Mouse (Mus musculus) intestine, embryonic 16.5 days (tissue): ENCODE results near the gene Ttll8. TPM values are rescaled to one million over a fixed set of nuclear protein-coding genes. Genes with fewer than 3 reads are reported as not detected.
A peak's percentile ranks its signal among the peaks of the same experiment; 100 is the strongest.

ENCODE experiments used
- ATAC-seq: fragments of 200-750 bp; cut with Nextera tagmentation; 2 replicates; pipeline ENCODE4 v1.8.0; 2017; ENCODE audit warnings: moderate TSS enrichment, moderate library complexity
- H3K27ac ChIP-seq: fragments of 300-500 bp; sonication (generic); 2 replicates; pipeline ENCODE4 v1.5.1; 2014; ENCODE audit warnings: mild to moderate bottlenecking, low read length
- H3K27me3 ChIP-seq: fragments of 300-500 bp; sonication (generic); replicated peaks from 2 replicates; pipeline ENCODE4 v1.6.1; 2014; ENCODE audit warnings: low read length, control low read depth, mixed read lengths; ENCODE audit not compliant: control insufficient read depth, insufficient read depth
- H3K36me3 ChIP-seq: fragments of 300-500 bp; sonication (generic); 2 replicates; pipeline ENCODE4 v1.6.1; 2014; ENCODE audit warnings: low read length, control low read depth; ENCODE audit not compliant: control insufficient read depth, insufficient read depth
- H3K4me1 ChIP-seq: fragments of 300-500 bp; sonication (generic); 2 replicates; pipeline ENCODE4 v1.6.1; 2014; ENCODE audit warnings: low read length, control low read depth, mixed read lengths; ENCODE audit not compliant: control insufficient read depth, insufficient read depth
- H3K4me2 ChIP-seq: fragments of 300-500 bp; sonication (generic); 2 replicates; pipeline ENCODE4 v1.6.1; 2014; ENCODE audit warnings: low read depth, low read length, control low read depth
- H3K4me3 ChIP-seq: fragments of 300-500 bp; sonication (generic); 2 replicates; pipeline ENCODE4 v1.5.1; 2014; ENCODE audit warnings: mild to moderate bottlenecking, low read length
- H3K9ac ChIP-seq: fragments of 300-500 bp; sonication (generic); 2 replicates; pipeline ENCODE4 v1.6.1; 2014; ENCODE audit warnings: low read depth, low read length
- H3K9me3 ChIP-seq: fragments of 300-500 bp; sonication (generic); 2 replicates; pipeline ENCODE4 v1.6.1; 2016; ENCODE audit warnings: low read length, control low read depth; ENCODE audit not compliant: control insufficient read depth
- WGBS: fragments of 180-500 bp; shearing (Covaris S2); extraction: QIAGEN DNeasy Blood & Tissue Kit; methylation state at CpG from one replicate; pipeline ENCODE4 v1.1.7; 2014; 5-methylcytosine and 5-hydroxymethylcytosine counted together
- polyA plus RNA-seq: library from polyadenylated mRNA; unstranded; fragments of >200 nt; fragmentation: Nextera tagmentation; extraction: Ambion mirVana; gene quantifications from 2 replicates; pipeline ENCODE4 v1.2.1, GENCODE M21; 2015

The Ttll8 gene
- polyA plus RNA-seq, 1 experiment from 2014 or later: not detected

DNA sequence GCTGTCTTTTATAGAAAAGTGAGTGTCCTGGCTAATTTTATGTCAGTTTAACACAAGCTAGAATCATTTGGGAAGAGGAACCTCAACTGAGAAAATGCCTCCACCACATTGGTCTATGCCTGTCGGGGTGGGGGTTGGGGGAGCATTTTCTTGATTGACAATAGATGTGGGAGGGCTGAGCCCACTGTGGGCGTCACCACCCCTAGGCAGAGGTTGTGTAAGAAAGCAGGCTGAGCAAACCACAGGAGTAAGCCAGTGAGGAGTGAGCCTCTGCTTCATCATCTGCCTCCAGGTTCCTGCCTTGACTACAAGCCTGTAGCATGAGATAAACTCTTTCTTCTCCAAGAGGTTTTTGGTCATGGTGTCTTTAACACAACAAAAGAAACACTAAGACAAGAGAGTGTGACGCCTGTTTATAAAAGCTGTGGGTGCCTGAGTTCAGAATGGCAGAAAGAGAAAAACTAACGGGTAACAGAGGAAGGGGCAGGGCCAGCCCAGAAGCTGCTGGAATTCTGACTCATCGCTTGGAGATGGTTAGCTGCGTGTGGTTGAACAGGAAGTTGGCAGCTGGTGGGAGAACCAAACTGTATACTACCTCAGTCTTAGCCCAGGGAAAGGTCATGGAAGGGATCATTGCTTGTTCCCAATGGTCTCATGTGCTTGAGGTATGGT is 17.5 kb downstream of the Ttll8 start:
- Histone ChIP-seq H3K27ac (no peak overlapping the region), H3K27me3 (no peaks in the 10 kb centered on the region), H3K36me3 (no peaks in the 10 kb centered on the region), H3K9me3 (no peaks in the 10 kb centered on the region), H3K4me1 (no peaks in the 10 kb centered on the region), H3K4me3 (no peak overlapping the region), H3K4me2 (no peak overlapping the region), H3K9ac (no peak overlapping the region)
- 57% methylated on average over 6 of the region's 6 CpGs for WGBS
- no peak for ATAC-seq

- Histone ChIP-seq H3K36me3 (no peaks in the 10 kb centered on the region), H3K4me2 (no peak overlapping the region), H3K4me1 (no peaks in the 10 kb centered on the region), H3K27ac (no peak overlapping the region), H3K9me3 (no peaks in the 10 kb centered on the region), H3K27me3 (no peaks in the 10 kb centered on the region), H3K4me3 (no peak overlapping the region), H3K9ac (no peak overlapping the region)
- 53% methylated on average over 7 of the region's 7 CpGs for WGBS
- no peak for ATAC-seq
These were observed 20.1 kb downstream of the Ttll8 start for GRCm38 (mm10) chr15:88934141-88934540.

DNA sequence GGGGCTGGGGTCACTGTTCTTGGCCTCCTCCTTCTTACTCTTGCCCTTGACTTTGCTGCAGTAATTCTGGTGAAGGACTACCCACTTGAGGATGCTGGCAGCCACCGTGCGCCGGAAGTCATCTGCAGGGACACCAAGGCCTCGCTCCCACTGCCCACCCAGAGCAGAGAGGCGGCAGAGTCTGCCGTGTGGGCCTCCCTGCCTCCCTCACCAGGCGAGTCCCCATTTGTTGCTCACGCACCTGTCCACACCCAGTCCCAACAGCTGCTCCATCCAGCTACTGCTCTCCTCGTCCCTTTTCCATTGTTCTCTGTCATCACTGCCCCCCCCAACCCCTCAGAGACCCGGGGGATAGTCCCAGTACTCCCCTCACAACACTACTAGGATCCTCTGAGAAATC is 21.6 kb downstream of the Ttll8 start:
- Histone ChIP-seq H3K4me2 (no peak overlapping the region), H3K9ac (no peak overlapping the region), H3K27me3 (no peaks in the 10 kb centered on the region), H3K4me3 (no peak overlapping the region), H3K4me1 (no peaks in the 10 kb centered on the region), H3K27ac (no peak overlapping the region), H3K36me3 (no peaks in the 10 kb centered on the region), H3K9me3 (no peaks in the 10 kb centered on the region)
- ATAC-seq: no peak
- 82% methylated on average over 10 of the region's 10 CpGs for WGBS

GRCm38 (mm10) chr15:88921992-88922310 is 32.3 kb downstream of the Ttll8 start:
- no peaks in the 10 kb centered on the region for H3K36me3 ChIP-seq
- no peaks in the 10 kb centered on the region for H3K9me3 ChIP-seq
- H3K9ac ChIP-seq: no peak overlapping the region
- WGBS: 49% methylated on average over 6 of the region's 6 CpGs
- no peak overlapping the region for H3K4me3 ChIP-seq
- peak; percentile 8; the same call in 1 of the 2 replicates for ATAC-seq
- H3K4me2 ChIP-seq: no peak overlapping the region
- H3K27me3 ChIP-seq: no peaks in the 10 kb centered on the region
- peaks cover 12% of the 10 kb centered on the region for H3K4me1 ChIP-seq
- no peak overlapping the region for H3K27ac ChIP-seq

GRCm38 (mm10) chr15:88921131-88921991 is 32.9 kb downstream of the Ttll8 start:
- Histone ChIP-seq H3K4me1 (peaks cover 12% of the 10 kb centered on the region), H3K27me3 (no peaks in the 10 kb centered on the region), H3K4me2 (no peak overlapping the region), H3K9ac (no peak overlapping the region), H3K36me3 (no peaks in the 10 kb centered on the region), H3K9me3 (no peaks in the 10 kb centered on the region), H3K27ac (no peak overlapping the region), H3K4me3 (no peak overlapping the region)
- ATAC-seq: peak; percentile 69
- WGBS: 22% methylated on average over 12 of the region's 12 CpGs

GRCm38 (mm10) chr15:88920065-88920464 is 34.2 kb downstream of the Ttll8 start:
- H3K27ac ChIP-seq: no peak overlapping the region
- H3K9me3 ChIP-seq: no peaks in the 10 kb centered on the region
- H3K36me3 ChIP-seq: no peaks in the 10 kb centered on the region
- no peak overlapping the region for H3K9ac ChIP-seq
- peaks cover 12% of the 10 kb centered on the region for H3K4me1 ChIP-seq
- 97% methylated on average over 1 of the region's 1 CpGs for WGBS
- no peak overlapping the region for H3K4me3 ChIP-seq
- no peaks in the 10 kb centered on the region for H3K27me3 ChIP-seq
- ATAC-seq: no peak
- H3K4me2 ChIP-seq: no peak overlapping the region

GRCm38 (mm10) chr15:88919328-88919727 is 34.9 kb downstream of the Ttll8 start:
- peaks cover 12% of the 10 kb centered on the region for H3K4me1 ChIP-seq
- no peaks in the 10 kb centered on the region for H3K9me3 ChIP-seq
- H3K9ac ChIP-seq: no peak overlapping the region
- no peaks in the 10 kb centered on the region for H3K27me3 ChIP-seq
- no peak overlapping the region for H3K4me3 ChIP-seq
- no peak overlapping the region for H3K4me2 ChIP-seq
- 60% methylated on average over 12 of the region's 12 CpGs for WGBS
- peak; percentile 77 for ATAC-seq
- no peaks in the 10 kb centered on the region for H3K36me3 ChIP-seq
- no peak overlapping the region for H3K27ac ChIP-seq

GRCm38 (mm10) chr15:88917126-88917525 is 37.1 kb downstream of the Ttll8 start:
- Histone ChIP-seq H3K4me3 (no peak overlapping the region), H3K9me3 (no peaks in the 10 kb centered on the region), H3K4me1 (peaks cover 12% of the 10 kb centered on the region), H3K27ac (no peak overlapping the region), H3K9ac (no peak overlapping the region), H3K27me3 (no peaks in the 10 kb centered on the region), H3K4me2 (no peak overlapping the region), H3K36me3 (no peaks in the 10 kb centered on the region)
- no peak for ATAC-seq
- 93% methylated on average over 8 of the region's 8 CpGs for WGBS

DNA sequence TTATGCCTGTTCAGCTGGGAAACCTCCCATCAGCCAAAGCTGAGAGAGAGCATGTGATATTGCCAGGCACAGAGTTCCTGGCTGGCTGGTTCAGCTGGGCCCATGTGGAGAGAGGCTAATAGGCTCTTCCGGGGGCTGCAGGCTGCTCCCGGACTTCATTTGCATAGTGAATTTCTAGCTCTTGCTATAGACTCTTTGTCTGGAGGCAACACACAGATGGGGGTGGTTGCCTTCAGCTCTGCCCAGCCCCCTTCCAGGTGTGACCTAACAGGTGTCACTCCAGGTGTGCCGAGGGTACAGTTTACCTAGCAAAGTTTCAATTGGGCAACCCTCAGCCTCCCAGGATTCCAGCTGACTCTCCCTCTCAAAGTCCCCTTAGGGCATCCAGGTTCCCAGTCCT is 37.9 kb downstream of the Ttll8 start:
- H3K4me2 ChIP-seq: no peak overlapping the region
- ATAC-seq: peak; percentile 72
- H3K4me3 ChIP-seq: no peak overlapping the region
- no peak overlapping the region for H3K9ac ChIP-seq
- no peaks in the 10 kb centered on the region for H3K36me3 ChIP-seq
- peaks cover 12% of the 10 kb centered on the region for H3K4me1 ChIP-seq
- WGBS: 53% methylated on average over 3 of the region's 3 CpGs
- H3K27ac ChIP-seq: no peak overlapping the region
- H3K27me3 ChIP-seq: no peaks in the 10 kb centered on the region
- no peaks in the 10 kb centered on the region for H3K9me3 ChIP-seq
